Mouse (Mus musculus): ENCODE measurements around the gene Mettl17.
A peak's percentile ranks its signal among the peaks of the same experiment; 100 is the strongest.
"Not testable (repeated sequence)": the region's sequence is repeated elsewhere in the genome, so short reads cannot be mapped to it uniquely, and the experiment has no call there.

The Mettl17 gene

DNA sequence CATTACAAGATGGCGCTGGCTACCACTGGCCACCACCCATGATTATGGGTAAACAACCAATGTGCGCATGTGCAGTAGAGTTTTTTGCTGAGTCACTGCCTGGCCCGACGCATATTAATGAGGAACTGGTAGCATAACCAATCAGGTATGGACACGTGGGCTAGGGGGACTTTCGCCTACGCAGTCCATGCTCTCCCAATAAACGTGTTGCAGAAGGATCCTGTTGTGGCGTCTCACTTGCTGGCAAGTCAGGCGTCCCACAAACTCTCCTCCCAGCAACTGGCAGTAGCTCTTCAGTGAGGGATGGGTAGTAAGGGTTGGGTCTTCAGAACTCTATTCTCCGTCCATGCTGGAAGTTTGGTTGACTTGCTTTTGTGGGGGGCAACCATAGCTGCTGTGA lies 42.3 kb downstream of the Mettl17 start:
- not testable (repeated sequence) for DNase-seq (ENCODE audit: low read depth in 2 of 2, low spot score in 2 of 2)

DNA sequence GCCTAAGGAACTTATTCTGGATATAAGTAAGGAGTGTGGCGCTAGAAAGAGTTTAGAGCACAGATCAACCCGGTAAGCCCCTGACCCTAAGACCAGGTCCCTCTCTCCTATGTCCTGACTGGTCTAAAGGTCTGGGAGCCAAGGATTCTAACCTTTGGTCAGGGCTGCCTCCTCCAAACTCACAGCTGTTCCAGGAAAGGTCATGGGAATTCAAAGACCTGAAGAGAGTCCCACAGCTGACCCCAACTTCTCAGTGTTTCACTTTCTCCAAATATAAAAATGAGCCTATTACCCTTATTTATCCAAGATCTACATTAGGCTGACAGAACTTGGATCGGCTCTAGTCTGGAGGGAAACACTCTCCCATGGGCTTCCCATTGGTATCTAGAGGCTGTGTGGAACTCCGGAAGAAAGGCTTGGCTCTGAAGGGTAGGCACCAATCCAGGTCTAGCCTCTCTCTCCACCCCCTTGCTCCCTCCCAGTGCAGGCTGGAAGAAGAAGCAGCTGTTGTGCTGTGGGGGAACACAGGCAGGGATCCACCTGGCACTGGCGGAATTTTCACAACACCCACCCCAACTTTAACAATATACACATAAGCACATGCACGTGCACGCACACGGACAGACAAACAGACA lies 44.8 kb downstream of the Mettl17 start:
- DNase-seq (ENCODE audit: low read depth in 2 of 2, low spot score in 2 of 2): no peak

DNA sequence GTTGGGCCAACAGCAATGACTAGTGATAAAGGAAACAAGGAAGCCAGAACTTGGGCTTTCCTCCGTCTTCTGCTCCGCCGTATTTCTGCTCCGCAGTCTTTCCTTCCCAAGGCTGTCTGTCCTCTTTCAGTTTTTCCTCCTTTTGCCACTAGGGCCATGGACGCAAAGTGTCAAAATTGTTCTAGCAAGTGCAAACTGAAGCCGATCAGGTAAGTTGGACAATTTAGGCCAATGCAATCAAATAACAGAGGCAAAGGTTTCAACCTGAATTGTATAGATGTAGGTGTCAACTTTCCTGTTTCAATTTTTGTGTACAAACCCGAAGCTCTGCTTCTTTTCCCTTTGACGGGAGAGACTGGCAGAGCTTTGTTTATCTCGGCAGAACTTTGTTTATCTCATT lies 45.3 kb downstream of the Mettl17 start:
- no peak for DNase-seq (ENCODE audit: low read depth in 2 of 2, low spot score in 2 of 2)

DNA sequence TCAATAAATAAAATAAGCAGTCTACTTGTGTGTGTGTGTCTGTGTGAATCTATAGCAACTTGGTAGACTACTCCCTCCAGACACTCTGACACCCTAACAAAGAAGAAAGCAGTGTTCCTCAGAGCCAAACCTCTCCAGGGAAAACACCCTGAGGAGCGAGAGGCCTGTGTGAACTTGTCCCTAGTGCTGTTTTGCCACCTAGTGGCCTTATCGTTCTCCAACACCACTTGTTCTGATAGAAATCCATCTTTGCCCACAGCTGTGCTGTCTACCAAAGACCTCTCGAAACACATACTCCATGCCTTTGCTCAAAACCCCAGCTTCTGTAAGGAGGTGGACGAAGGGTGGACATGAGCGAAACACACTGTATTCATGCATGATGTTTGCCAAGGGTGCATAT lies 46.2 kb downstream of the Mettl17 start:
- DNase-seq (ENCODE audit: low read depth in 2 of 2, low spot score in 2 of 2): peak in 1 of 2 experiments; percentile 12

DNA sequence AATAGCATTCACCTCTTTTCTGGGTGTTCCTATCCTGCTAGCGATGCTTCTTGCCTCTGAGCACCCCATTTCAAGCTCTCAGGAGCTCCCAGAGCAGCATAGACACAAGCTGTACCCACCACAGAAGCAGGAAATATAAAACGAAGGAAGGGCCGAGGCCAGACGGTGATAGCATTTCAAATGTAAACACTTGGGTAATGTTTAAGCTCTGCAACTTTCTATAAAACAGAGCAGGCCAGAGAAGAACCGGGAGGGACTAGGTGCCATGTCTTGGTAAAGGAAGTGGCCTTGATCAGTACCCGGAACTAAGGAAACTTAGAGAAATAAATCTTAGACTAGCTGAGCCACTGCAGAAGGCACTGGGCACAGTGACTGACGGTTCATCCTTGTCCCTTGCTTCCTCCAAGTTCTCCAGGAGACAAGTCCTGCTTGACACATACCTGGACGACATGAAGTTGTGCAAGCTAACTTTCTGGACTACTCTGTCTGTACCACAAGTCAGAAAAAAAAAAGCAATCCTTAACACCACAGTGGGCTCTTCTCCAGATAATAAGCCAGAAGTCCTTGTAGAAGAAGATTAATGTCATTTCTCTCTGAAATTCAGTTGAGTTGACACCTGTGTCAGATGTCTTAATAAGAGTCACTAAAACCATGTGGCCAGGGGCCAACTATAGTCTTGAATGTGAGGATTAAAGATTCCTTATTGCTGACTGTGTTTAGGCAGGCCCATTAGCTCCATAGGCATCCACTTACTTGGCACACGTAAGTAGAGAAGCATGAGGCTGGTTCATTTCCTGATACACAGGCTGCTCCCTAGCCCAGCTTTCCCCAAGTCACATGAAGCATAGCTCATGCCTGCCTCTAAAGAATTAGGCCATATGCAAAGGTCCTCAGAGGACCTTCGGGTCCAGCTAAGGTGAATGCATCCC lies 47.7 kb downstream of the Mettl17 start:
- no peak for DNase-seq (ENCODE audit: low read depth in 2 of 2, low spot score in 2 of 2)

DNA sequence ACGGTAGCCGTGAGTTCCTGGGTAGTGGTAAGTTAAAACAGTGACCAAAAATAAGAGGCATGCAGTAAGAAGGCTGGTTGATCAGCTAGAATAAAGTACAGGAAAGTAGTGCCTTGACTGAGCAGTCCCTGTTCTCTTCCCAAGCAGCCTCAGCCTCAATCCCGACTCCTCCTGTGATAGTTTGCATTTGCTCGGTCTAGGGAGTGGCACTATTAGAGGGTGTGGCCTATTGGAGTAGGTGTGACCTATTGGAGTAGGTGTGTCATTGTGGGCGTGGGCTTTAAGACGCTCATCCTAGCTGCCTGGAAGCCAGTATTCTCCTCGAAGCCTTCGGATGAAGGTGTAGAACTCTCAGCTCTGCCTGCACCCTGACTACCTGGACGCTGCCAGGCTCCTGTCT lies 54.4 kb downstream of the Mettl17 start:
- DNase-seq (ENCODE audit: low read depth in 2 of 2, low spot score in 2 of 2): no peak

DNA sequence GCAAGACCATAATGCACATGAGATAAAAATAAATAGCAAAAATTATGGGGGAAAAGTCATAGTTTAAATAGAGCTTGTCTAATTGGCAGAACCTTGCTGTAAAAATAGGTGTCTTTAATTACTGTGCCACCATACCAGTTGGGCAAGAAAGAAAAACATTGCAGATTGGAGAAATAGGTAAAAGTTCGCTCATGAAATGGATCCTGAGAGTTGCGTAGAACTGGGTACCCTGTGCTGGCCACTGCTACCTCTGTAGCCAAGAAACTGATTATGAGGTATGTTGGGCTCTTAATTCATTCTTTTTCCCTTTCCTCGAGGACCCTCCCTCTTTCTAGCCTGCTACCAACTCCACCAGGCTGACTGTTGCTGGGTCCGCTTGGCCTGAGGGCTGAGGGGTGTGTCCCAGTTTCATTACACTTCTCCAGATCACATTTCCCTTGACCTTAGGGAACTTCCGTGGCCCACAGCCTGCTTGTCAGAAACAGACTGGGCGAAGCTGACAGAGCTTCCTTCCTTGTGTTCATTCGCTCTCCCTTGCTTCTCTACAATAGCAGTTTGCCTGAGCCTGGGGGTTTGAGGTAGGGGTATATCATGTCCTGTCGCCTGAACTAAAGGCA lies 56.4 kb downstream of the Mettl17 start:
- no peak for DNase-seq (ENCODE audit: low read depth in 2 of 2, low spot score in 2 of 2)

DNA sequence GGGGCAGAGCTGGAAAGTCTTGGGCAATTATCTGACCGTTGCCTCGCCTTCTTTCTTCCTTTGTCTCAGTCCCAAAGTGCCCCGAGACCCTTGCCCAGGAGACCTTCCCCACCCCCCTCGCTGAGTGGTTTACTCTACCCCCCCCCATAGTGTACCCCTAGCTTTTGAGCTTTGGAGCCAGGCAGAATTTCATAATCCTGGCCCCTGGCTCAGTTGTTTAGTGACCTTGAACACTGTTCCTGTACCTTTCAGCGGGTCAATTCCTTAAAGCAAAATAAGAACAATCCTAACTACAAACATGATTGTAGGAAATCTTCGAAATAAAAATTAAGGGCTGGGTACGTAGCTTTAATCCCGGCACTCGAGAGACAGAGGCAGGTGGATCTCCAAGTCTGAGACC lies 56.9 kb downstream of the Mettl17 start:
- no peak for DNase-seq (ENCODE audit: low read depth in 2 of 2, low spot score in 2 of 2)

DNA sequence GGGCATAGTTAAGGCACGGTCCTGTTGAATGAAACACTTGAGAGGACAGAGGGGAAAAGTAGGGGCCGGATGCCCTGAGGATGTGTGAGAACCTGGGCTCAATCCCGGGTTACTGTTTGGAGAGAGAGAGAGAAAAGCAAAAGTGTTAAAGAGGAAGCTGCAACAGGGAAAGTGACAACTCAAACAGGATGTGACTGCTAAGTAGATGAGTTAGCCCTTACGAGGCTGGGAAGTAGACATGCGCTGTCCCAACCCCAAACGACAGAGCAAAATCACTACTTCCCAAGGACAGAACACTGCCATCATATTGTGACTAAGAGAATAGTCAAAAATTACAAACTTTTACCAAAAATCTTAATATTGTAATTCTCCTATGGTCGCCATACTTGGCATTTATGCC lies 57.6 kb downstream of the Mettl17 start:
- no peak for DNase-seq (ENCODE audit: low read depth in 2 of 2, low spot score in 2 of 2)
